Mouse (Mus musculus): ENCODE results near the gene Fbxo2. TPM values are rescaled to one million over a fixed set of nuclear protein-coding genes. Genes with fewer than 3 reads are reported as not detected.
"Not testable (repeated sequence)": the region's sequence is repeated elsewhere in the genome, so short reads cannot be mapped to it uniquely, and the experiment has no call there.

Gene Fbxo2
- polyA plus RNA-seq, 1 experiment from 2014 or later, result 1.0 TPM

GRCm38 (mm10) chr4:148184564-148184963, 24.1 kb downstream of the Fbxo2 start:
- no peaks in the 10 kb centered on the region for H3K9me3 ChIP-seq (replicated peaks)
- H3K27me3 ChIP-seq, result peaks cover 40% of the 10 kb centered on the region
- H3K4me3 ChIP-seq, result no peak overlapping the region
- ATAC-seq, result 0 out of 2 replicates have a peak, but pooled peaks have one; percentile 14
- WGBS, result 17% methylated on average over 9 of the region's 9 CpGs
- no peaks in the 10 kb centered on the region for H3K36me3 ChIP-seq (ENCODE audit: poor library complexity, severe bottlenecking)
- H3K4me2 ChIP-seq, result no peak overlapping the region
- H3K27ac ChIP-seq, result no peak overlapping the region
- H3K9ac ChIP-seq, result no peak overlapping the region
- H3K4me1 ChIP-seq, result peaks cover 19% of the 10 kb centered on the region

GRCm38 (mm10) chr4:148185819-148186218, 25.4 kb downstream of the Fbxo2 start:
- no peak overlapping the region for H3K4me3 ChIP-seq
- peaks cover 30% of the 10 kb centered on the region for H3K27me3 ChIP-seq
- no peaks in the 10 kb centered on the region for H3K36me3 ChIP-seq (ENCODE audit: poor library complexity, severe bottlenecking)
- WGBS, result 62% methylated on average over 4 of the region's 4 CpGs
- H3K9me3 ChIP-seq (replicated peaks), result no peaks in the 10 kb centered on the region
- no peak overlapping the region for H3K9ac ChIP-seq
- H3K4me2 ChIP-seq, result no peak overlapping the region
- peaks cover 22% of the 10 kb centered on the region for H3K4me1 ChIP-seq
- ATAC-seq, result no peak
- no peak overlapping the region for H3K27ac ChIP-seq

GRCm38 (mm10) chr4:148188767-148189166, 28.3 kb downstream of the Fbxo2 start:
- not testable (repeated sequence) for H3K27ac ChIP-seq; H3K9ac ChIP-seq; H3K9me3 ChIP-seq (replicated peaks); H3K36me3 ChIP-seq (ENCODE audit: poor library complexity, severe bottlenecking); H3K4me3 ChIP-seq; ATAC-seq; H3K4me2 ChIP-seq
- Histone ChIP-seq H3K27me3 (peaks cover 28% of the 10 kb centered on the region), H3K4me1 (peaks cover 12% of the 10 kb centered on the region)
- 85% methylated on average over 1 of the region's 1 CpGs for WGBS

- no peaks in the 10 kb centered on the region for H3K9me3 ChIP-seq (replicated peaks)
- no peak overlapping the region for H3K4me3 ChIP-seq
- peak; percentile 41; the same call in 1 of the 2 replicates for ATAC-seq
- no peaks in the 10 kb centered on the region for H3K36me3 ChIP-seq (ENCODE audit: poor library complexity, severe bottlenecking)
- H3K4me1 ChIP-seq, result peaks cover 6% of the 10 kb centered on the region; the same call in 1 of the 2 replicates
- H3K9ac ChIP-seq, result no peak overlapping the region
- 0 out of 2 replicates have a peak, but pooled peaks cover 3% of the 10 kb centered on the region for H3K27me3 ChIP-seq
- H3K4me2 ChIP-seq, result no peak overlapping the region
- WGBS, result 41% methylated on average over 11 of the region's 11 CpGs
- no peak overlapping the region for H3K27ac ChIP-seq
These were observed 32.4 kb downstream of the Fbxo2 start for GRCm38 (mm10) chr4:148192707-148193245.

GRCm38 (mm10) chr4:148194400-148194799, 34.0 kb downstream of the Fbxo2 start:
- no peaks in the 10 kb centered on the region for H3K9me3 ChIP-seq (replicated peaks)
- 0 out of 2 replicates have a peak, but pooled peaks cover 6% of the 10 kb centered on the region for H3K27me3 ChIP-seq
- no peak overlapping the region for H3K27ac ChIP-seq
- H3K9ac ChIP-seq, result no peak overlapping the region
- no peak overlapping the region for H3K4me2 ChIP-seq
- no peaks in the 10 kb centered on the region for H3K36me3 ChIP-seq (ENCODE audit: poor library complexity, severe bottlenecking)
- no peak overlapping the region for H3K4me3 ChIP-seq
- ATAC-seq, result no peak
- peaks cover 11% of the 10 kb centered on the region for H3K4me1 ChIP-seq

GRCm38 (mm10) chr4:148198721-148199120, 38.3 kb downstream of the Fbxo2 start:
- H3K27me3 ChIP-seq, result peaks cover 14% of the 10 kb centered on the region; the same call in 1 of the 2 replicates
- H3K4me2 ChIP-seq, result no peak overlapping the region
- no peaks in the 10 kb centered on the region for H3K36me3 ChIP-seq (ENCODE audit: poor library complexity, severe bottlenecking)
- ATAC-seq, result no peak
- 0 out of 2 replicates have a peak overlapping the region, but pooled peaks have one; percentile 21 for H3K9ac ChIP-seq
- H3K4me1 ChIP-seq, result peaks cover 5% of the 10 kb centered on the region
- 34% methylated on average over 10 of the region's 10 CpGs for WGBS
- no peak overlapping the region for H3K4me3 ChIP-seq
- no peaks in the 10 kb centered on the region; the same call in 1 of the 2 replicates for H3K9me3 ChIP-seq (replicated peaks)
- H3K27ac ChIP-seq, result no peak overlapping the region

GRCm38 (mm10) chr4:148203557-148203956, 43.1 kb downstream of the Fbxo2 start:
- H3K9ac ChIP-seq, result no peak overlapping the region
- no peaks in the 10 kb centered on the region; the same call in 1 of the 2 replicates for H3K9me3 ChIP-seq (replicated peaks)
- peaks cover 5% of the 10 kb centered on the region for H3K4me1 ChIP-seq
- WGBS, result 94% methylated on average over 2 of the region's 2 CpGs
- ATAC-seq, result no peak
- no peak overlapping the region for H3K4me2 ChIP-seq
- no peaks in the 10 kb centered on the region for H3K36me3 ChIP-seq (ENCODE audit: poor library complexity, severe bottlenecking)
- H3K27me3 ChIP-seq, result peaks cover 8% of the 10 kb centered on the region; the same call in 1 of the 2 replicates
- no peak overlapping the region for H3K4me3 ChIP-seq
- H3K27ac ChIP-seq, result no peak overlapping the region

GRCm38 (mm10) chr4:148204061-148204872, 43.8 kb downstream of the Fbxo2 start:
- H3K4me2 ChIP-seq, result no peak overlapping the region
- H3K9ac ChIP-seq, result no peak overlapping the region
- H3K27me3 ChIP-seq, result peaks cover 8% of the 10 kb centered on the region; the same call in 1 of the 2 replicates
- no peaks in the 10 kb centered on the region; the same call in 1 of the 2 replicates for H3K9me3 ChIP-seq (replicated peaks)
- no peak overlapping the region for H3K27ac ChIP-seq
- 50% methylated on average over 15 of the region's 15 CpGs for WGBS
- no peaks in the 10 kb centered on the region for H3K36me3 ChIP-seq (ENCODE audit: poor library complexity, severe bottlenecking)
- H3K4me1 ChIP-seq, result peaks cover under 1% of the 10 kb centered on the region
- H3K4me3 ChIP-seq, result no peak overlapping the region
- ATAC-seq, result no peak

- Histone ChIP-seq H3K4me1 (no peaks in the 10 kb centered on the region), H3K9me3 (replicated peaks) (no peaks in the 10 kb centered on the region; the same call in 1 of the 2 replicates), H3K4me3 (no peak overlapping the region), H3K4me2 (no peak overlapping the region), H3K9ac (no peak overlapping the region), H3K36me3 (ENCODE audit: poor library complexity, severe bottlenecking) (no peaks in the 10 kb centered on the region), H3K27me3 (peaks cover 8% of the 10 kb centered on the region; the same call in 1 of the 2 replicates), H3K27ac (no peak overlapping the region)
- ATAC-seq, result no peak
- WGBS, result 54% methylated on average over 6 of the region's 6 CpGs
These were observed 44.4 kb downstream of the Fbxo2 start for GRCm38 (mm10) chr4:148204873-148205232.

GRCm38 (mm10) chr4:148214460-148215136, 54.2 kb downstream of the Fbxo2 start:
- ATAC-seq, result peak; percentile 52; the same call in 1 of the 2 replicates

GRCm38 (mm10) chr4:148215264-148215900, 55.0 kb downstream of the Fbxo2 start:
- peaks cover 28% of the 10 kb centered on the region for H3K4me1 ChIP-seq
- H3K4me3 ChIP-seq, result no peak overlapping the region
- H3K9ac ChIP-seq, result no peak overlapping the region
- peaks cover 18% of the 10 kb centered on the region for H3K27me3 ChIP-seq
- no peaks in the 10 kb centered on the region for H3K36me3 ChIP-seq (ENCODE audit: poor library complexity, severe bottlenecking)
- no peaks in the 10 kb centered on the region for H3K9me3 ChIP-seq (replicated peaks)
- no peak overlapping the region for H3K27ac ChIP-seq
- no peak; the same call in 1 of the 2 replicates for ATAC-seq
- 37% methylated on average over 10 of the region's 11 CpGs for WGBS
- H3K4me2 ChIP-seq, result no peak overlapping the region

More at GRCm38 (mm10) chr4:148214460-148215136, 54.2 kb downstream of the Fbxo2 start:
- H3K4me1 ChIP-seq, result peaks cover 28% of the 10 kb centered on the region
- peaks cover 16% of the 10 kb centered on the region for H3K27me3 ChIP-seq
- H3K9me3 ChIP-seq (replicated peaks), result no peaks in the 10 kb centered on the region
- WGBS, result 49% methylated on average over 5 of the region's 5 CpGs
- no peak overlapping the region for H3K9ac ChIP-seq
- H3K36me3 ChIP-seq (ENCODE audit: poor library complexity, severe bottlenecking), result no peaks in the 10 kb centered on the region
- no peak overlapping the region for H3K4me2 ChIP-seq
- no peak overlapping the region for H3K4me3 ChIP-seq
- H3K27ac ChIP-seq, result no peak overlapping the region
